Mouse (Mus musculus): ENCODE data around the gene Kcnip2.

Kcnip2 gene

GRCm38 (mm10) chr19:45758671-45759070 is 57.2 kb downstream of the Kcnip2 start:
- TF ChIP-seq GATA4 (IDR thresholded peaks at IDR 0.05; ENCODE audit: insufficient replicate concordance, low read length), result no peak

DNA sequence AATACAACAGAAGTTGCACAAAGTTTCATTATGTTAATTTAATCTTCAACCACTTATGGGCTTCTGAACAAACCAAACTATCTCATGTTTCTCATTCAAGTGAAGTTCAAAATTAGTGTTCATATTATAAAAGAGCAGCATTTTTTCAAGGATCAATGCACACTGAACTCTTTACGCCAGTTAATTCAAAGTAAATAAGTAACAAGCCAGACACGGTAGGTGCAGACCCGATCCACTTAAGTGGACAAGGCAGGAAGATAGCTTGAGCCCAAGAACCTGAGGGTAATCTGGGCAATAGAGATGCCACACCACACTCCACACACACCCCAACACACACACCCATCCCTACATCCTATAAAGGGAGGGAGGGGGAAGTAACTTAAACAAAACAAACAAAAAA is 62.3 kb downstream of the Kcnip2 start:
- TF ChIP-seq GATA4 (IDR thresholded peaks at IDR 0.05; ENCODE audit: insufficient replicate concordance, low read length), result no peak

DNA sequence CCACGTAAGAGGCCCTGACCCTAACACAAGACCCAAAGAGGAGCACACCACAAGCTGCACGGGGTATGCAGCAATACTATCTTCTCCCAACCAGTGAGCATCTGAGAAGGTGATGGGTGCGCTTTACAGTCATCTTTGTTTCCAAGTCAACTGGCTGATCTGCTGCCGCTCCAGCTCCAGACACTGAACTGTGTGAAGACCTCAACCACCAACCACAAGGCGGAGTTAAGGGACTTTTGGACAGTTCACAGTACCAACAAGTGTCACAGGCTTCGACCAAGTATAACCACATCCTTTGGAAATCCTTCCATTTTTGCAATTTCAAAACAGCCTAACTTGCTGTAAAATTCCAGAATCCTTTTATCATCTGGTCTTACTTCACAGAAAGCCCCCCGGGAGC is 64.0 kb downstream of the Kcnip2 start:
- no peak for TF ChIP-seq GATA4 (IDR thresholded peaks at IDR 0.05; ENCODE audit: insufficient replicate concordance, low read length)

DNA sequence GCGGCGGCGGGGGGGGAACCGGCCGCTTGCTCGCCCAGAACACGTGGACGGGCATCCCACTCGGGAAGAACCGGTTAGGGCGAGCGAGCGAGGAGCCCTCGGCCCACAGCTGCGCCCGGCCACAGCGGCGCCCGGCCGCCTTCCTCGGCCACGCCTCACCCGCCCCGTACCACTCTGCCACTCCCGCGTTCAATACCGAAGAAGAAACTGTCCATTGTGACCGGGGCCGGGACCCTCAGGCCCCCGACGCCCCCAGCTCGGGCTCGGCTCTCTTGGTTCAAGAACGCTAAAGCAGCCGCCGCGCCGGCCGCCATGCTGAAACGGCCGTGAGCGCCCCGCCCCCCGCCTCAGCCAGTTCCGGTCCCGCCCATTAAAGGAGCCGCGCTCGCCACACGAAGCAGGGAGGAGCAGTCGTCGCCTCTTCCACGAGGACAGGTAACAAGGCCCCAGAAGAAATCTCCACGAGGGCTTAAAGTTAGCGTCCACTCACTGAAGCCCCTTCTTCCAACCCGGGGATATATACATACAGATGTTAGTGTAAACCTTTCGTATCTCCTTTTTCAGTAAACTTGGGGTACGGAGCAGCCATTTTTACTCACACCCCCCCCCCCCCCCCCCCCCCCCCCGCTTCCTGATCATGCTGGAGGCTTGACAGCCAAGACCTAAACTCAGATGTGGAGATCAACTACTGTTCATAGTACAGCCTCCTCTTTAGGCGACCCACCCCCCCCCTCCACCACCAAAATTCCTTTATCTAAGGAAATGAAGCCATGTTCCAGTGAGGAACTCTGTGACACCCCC is 66.4 kb downstream of the Kcnip2 start, which contains the start of gene Npm3:
Gene Npm3 (minus strand): TSS at position 349 of the 801 bp plus-strand sequence.
- no peak for TF ChIP-seq GATA4 (IDR thresholded peaks at IDR 0.05; ENCODE audit: insufficient replicate concordance, low read length)

DNA sequence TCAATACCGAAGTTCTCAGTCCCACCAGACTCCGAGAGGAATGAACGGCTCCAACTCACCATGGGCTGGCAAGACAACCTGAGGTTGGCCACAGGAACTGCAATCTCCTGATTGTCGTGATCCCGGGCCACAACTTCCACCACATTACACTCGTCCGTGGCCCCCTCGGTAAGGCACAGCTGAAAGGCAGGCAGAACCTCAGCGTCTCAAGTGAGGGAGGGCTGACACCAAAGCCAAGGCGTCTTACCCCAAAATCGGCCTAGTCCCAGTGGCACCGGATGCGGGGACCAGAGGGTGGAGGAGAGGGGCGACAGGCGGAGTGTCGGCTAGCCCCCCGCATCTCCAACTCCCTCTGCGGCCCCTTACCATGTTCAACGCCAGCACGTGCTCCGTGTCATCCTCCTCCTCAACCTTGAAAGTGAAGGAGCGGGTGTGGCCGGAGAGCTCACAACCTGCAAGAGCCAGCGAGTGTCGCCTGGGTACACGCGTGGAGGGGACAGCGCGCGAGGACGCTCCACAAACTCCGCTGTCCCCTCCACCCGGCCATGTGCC is 67.1 kb downstream of the Kcnip2 start:
- no peak for TF ChIP-seq GATA4 (IDR thresholded peaks at IDR 0.05; ENCODE audit: insufficient replicate concordance, low read length)

DNA sequence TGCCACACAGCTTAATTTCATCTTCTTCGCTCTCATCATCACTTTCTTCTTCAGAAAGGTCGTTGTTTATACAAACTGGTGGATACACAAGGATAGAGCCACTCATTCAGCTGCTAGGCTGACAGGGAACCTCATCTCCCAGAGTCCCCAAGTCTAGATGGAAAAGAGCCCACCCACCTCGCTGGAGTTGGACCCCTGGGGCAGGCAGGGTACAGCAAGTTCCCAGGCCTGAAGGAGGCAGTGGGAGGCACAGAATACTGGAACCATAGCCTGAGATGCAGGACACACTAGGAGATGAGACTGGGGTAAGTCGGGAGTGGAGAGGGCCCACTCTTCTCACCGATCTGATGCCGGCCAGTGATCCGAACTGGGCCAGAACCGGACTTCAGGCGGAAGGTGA is 67.7 kb downstream of the Kcnip2 start:
- TF ChIP-seq GATA4 (IDR thresholded peaks at IDR 0.05; ENCODE audit: insufficient replicate concordance, low read length), result no peak

GRCm38 (mm10) chr19:45747028-45747867 is 68.6 kb downstream of the Kcnip2 start:
- TF ChIP-seq GATA4 (IDR thresholded peaks at IDR 0.05; ENCODE audit: insufficient replicate concordance, low read length), result no peak

- TF ChIP-seq GATA4 (IDR thresholded peaks at IDR 0.05; ENCODE audit: insufficient replicate concordance, low read length), result no peak
These were observed 69.5 kb downstream of the Kcnip2 start for GRCm38 (mm10) chr19:45746153-45747020.

DNA sequence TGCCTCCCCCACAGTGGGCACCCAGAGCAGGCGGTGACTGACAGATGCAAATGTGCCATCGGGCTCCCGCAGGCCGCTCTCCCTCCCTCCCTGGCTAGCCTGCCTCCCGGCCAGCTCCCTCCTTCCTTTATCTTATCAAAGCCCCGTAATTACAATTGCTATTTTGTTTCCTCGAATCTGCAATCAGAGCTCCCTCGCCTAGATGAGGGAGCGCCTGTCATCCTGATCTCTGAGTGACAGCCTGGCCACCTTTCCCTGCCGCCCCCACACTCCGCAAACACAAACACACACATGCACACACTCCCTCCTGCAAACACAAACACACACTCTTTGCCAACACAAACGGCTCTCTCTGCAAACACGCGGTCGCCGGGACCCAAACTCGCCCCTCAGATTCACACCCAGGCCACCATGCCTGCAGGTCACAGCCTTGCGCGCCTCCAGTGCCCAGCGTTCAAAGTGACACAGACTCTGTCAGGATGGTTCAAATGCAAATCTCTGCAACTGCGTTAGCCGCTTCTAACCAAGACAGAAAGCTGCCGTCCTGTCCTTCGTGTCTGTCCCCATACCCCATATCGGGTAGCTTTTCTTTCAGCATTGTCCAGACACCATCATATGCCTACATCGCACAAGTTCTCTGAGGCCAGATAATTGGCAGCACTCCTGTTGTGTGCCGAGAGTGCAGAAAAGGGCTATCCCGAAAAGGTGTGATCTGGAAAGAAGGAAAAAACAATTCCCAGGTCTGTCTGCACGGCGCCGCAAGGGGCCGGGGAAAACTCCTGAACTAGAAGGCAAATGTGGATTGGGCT is 70.3 kb downstream of the Kcnip2 start:
- no peak for TF ChIP-seq GATA4 (IDR thresholded peaks at IDR 0.05; ENCODE audit: insufficient replicate concordance, low read length)

DNA sequence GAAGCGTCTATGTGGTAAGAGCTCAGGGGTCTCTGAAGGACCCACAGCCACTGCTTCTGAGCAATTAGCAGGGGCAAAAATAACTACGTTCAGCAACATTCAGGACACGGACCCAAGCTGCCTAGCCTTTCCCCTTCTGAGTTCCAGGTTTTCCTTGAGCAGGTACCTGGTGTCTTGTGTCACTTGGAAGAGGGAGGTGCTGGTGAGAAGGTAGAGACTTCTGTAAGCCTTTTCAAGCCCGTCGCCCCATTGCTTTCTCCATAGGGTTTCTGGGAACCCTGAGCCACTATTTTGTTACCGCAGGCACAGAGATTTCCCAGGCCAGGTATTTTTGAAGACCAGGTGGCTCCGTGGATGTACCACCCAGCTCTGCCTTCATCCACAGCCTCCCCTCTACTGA is 72.2 kb downstream of the Kcnip2 start:
- TF ChIP-seq GATA4 (IDR thresholded peaks at IDR 0.05; ENCODE audit: insufficient replicate concordance, low read length), result no peak

GRCm38 (mm10) chr19:45742984-45743575 is 72.8 kb downstream of the Kcnip2 start:
- no peak for TF ChIP-seq GATA4 (IDR thresholded peaks at IDR 0.05; ENCODE audit: insufficient replicate concordance, low read length)

- no peak for TF ChIP-seq GATA4 (IDR thresholded peaks at IDR 0.05; ENCODE audit: insufficient replicate concordance, low read length)
These were observed 73.5 kb downstream of the Kcnip2 start, which contains the start of gene Fgf8 for GRCm38 (mm10) chr19:45742218-45742983. Fgf8 (minus strand) TSS chr19:45742915.

All from liver, adult (tissue).